Mouse (Mus musculus) CH12.LX (cell line): ENCODE measurements at regions not wholly inside any gene's neighbourhood (a gene's known extent, or its start where the extent isn't known, plus 50 kb on each side); places are given as distances from the start of the nearest gene placed in this dataset.
A peak's percentile ranks its signal among the peaks of the same experiment; 100 is the strongest.

Experiments
- DNase-seq: peaks from one replicate; pipeline ENCODE4 v3.0.0-alpha.2; 2013; ENCODE audit errors: extremely low read depth
- H3K27ac ChIP-seq: 2 replicates; pipeline ENCODE4 v1.5.1; 2012; ENCODE audit warnings: low read depth, mild to moderate bottlenecking, control low read depth, moderate library complexity; ENCODE audit not compliant: insufficient read depth
- H3K27me3 ChIP-seq: replicated peaks from 2 replicates; pipeline ENCODE3; 2012; ENCODE audit warnings: inconsistent platforms
- H3K36me3 ChIP-seq, 2 experiments: replicated peaks in 1 of 2; 2 replicates each; pipeline versions ENCODE3 to v1.6.1; 2012; ENCODE audit warnings: inconsistent platforms in 1 of 2, low read length in 1 of 2, mild to moderate bottlenecking in 1 of 2, mixed read lengths in 1 of 2, moderate library complexity in 1 of 2; ENCODE audit not compliant: control insufficient read depth in 1 of 2, insufficient read depth in 1 of 2
- H3K4me1 ChIP-seq, 2 experiments: 2 replicates each; pipeline ENCODE4 v1.6.1; 2012; ENCODE audit warnings: inconsistent platforms in 1 of 2, moderate library complexity in 1 of 2; ENCODE audit not compliant: insufficient read depth in 2 of 2, control insufficient read depth in 1 of 2
- H3K4me2 ChIP-seq: 2 replicates; pipeline ENCODE4 v1.6.1; 2012; ENCODE audit warnings: low read depth, mild to moderate bottlenecking, control low read depth; ENCODE audit not compliant: poor library complexity, insufficient read depth, severe bottlenecking
- H3K4me3 ChIP-seq, 3 experiments: fragments of 150-350 bp in 1 of 3; sonication (generic) in 1 of 3; replicated peaks in 1 of 3; 2 replicates each; pipeline versions ENCODE3 to v1.5.1; 2011 to 2012; ENCODE audit warnings: low read depth in 2 of 3, low read length in 2 of 3, mild to moderate bottlenecking in 2 of 3, moderate library complexity in 2 of 3, control low read depth in 1 of 3, improper control_type of control experiment in 1 of 3, inconsistent platforms in 1 of 3, mixed read lengths in 1 of 3; ENCODE audit not compliant: poor library complexity in 1 of 3
- H3K79me2 ChIP-seq: replicated peaks from 2 replicates; pipeline ENCODE4 v1.6.1; 2012; ENCODE audit warnings: mild to moderate bottlenecking, moderate library complexity; ENCODE audit not compliant: control insufficient read depth, poor library complexity, insufficient read depth, severe bottlenecking; ENCODE audit errors: extremely low read depth
- H3K9ac ChIP-seq: 2 replicates; pipeline ENCODE4 v1.6.1; 2012; ENCODE audit warnings: low read depth, mild to moderate bottlenecking, control low read depth, moderate library complexity; ENCODE audit not compliant: insufficient read depth
- H3K9me3 ChIP-seq: replicated peaks from 2 replicates; pipeline ENCODE3; 2012; ENCODE audit warnings: low read length, inconsistent platforms, mixed read lengths
- BHLHE40 ChIP-seq: IDR thresholded peaks from 2 replicates; pipeline ENCODE4 v1.6.1; 2011; ENCODE audit warnings: mild to moderate bottlenecking, low read depth, low read length, improper control_type of control experiment
- CTCF ChIP-seq, 2 experiments: IDR thresholded peaks in 1 of 2; conservative IDR thresholded peaks in 1 of 2; 2 replicates each; pipeline ENCODE4 v1.5.1; 2011 to 2012; ENCODE audit warnings: low read depth in 2 of 2, low read length in 2 of 2, improper control_type of control experiment in 1 of 2, inconsistent platforms in 1 of 2, mild to moderate bottlenecking in 1 of 2, moderate library complexity in 1 of 2
- E2F4 ChIP-seq: IDR thresholded peaks from 2 replicates; pipeline ENCODE4 v1.6.1; 2011; ENCODE audit warnings: low read depth, low read length, improper control_type of control experiment; ENCODE audit not compliant: insufficient replicate concordance
- EP300 ChIP-seq: IDR thresholded peaks from 2 replicates; pipeline ENCODE4 v1.6.1; 2011; ENCODE audit warnings: low read length, improper control_type of control experiment
- GABPA ChIP-seq: IDR thresholded peaks from 2 replicates; pipeline ENCODE4 v1.6.1; 2012; ENCODE audit warnings: low read depth, low read length, improper control_type of control experiment, inconsistent platforms; ENCODE audit not compliant: insufficient replicate concordance
- IRF4 ChIP-seq: IDR thresholded peaks from 2 replicates; pipeline ENCODE4 v1.6.1; 2014; ENCODE audit warnings: low read depth, mild to moderate bottlenecking, inconsistent platforms, low read length, improper control_type of control experiment
- JUN ChIP-seq: IDR thresholded peaks from 2 replicates; pipeline ENCODE4 v1.6.1; 2011; ENCODE audit warnings: low read depth, mild to moderate bottlenecking, low read length, improper control_type of control experiment, moderate library complexity; ENCODE audit not compliant: insufficient read depth
- JUND ChIP-seq: conservative IDR thresholded peaks from 2 replicates; pipeline ENCODE4 v1.6.1; 2011; ENCODE audit warnings: low read depth, low read length, improper control_type of control experiment
- MAFK ChIP-seq: IDR thresholded peaks from 2 replicates; pipeline ENCODE4 v1.6.1; 2011; ENCODE audit warnings: low read length, improper control_type of control experiment; ENCODE audit not compliant: insufficient replicate concordance
- MAX ChIP-seq: IDR thresholded peaks from 2 replicates; pipeline ENCODE4 v1.6.1; 2011; ENCODE audit warnings: low read length, improper control_type of control experiment
- MAZ ChIP-seq: IDR thresholded peaks from 2 replicates; pipeline ENCODE4 v1.6.1; 2012; ENCODE audit warnings: low read depth, mild to moderate bottlenecking, inconsistent platforms, low read length, improper control_type of control experiment, moderate library complexity
- MEF2A ChIP-seq: IDR thresholded peaks from 2 replicates; pipeline ENCODE4 v1.6.1; 2014; ENCODE audit warnings: low read depth, mild to moderate bottlenecking, inconsistent platforms, low read length, improper control_type of control experiment, borderline replicate concordance
- MYC ChIP-seq: IDR thresholded peaks from 2 replicates; pipeline ENCODE4 v1.6.1; 2011; ENCODE audit warnings: low read depth, mild to moderate bottlenecking, improper control_type of control experiment, low read length
- NRF1 ChIP-seq: IDR thresholded peaks from 2 replicates; pipeline ENCODE4 v1.6.1; 2014; ENCODE audit warnings: low read depth, mild to moderate bottlenecking, inconsistent platforms, low read length, improper control_type of control experiment, moderate library complexity
- POLR2A ChIP-seq: IDR thresholded peaks from 2 replicates; pipeline ENCODE4 v1.6.1; 2011; ENCODE audit warnings: low read depth, mild to moderate bottlenecking, improper control_type of control experiment, low read length
- RAD21 ChIP-seq: IDR thresholded peaks from 2 replicates; pipeline ENCODE4 v1.6.1; 2011; ENCODE audit warnings: low read depth, mild to moderate bottlenecking, low read length, improper control_type of control experiment, moderate library complexity
- RCOR1 ChIP-seq: conservative IDR thresholded peaks from 2 replicates; pipeline ENCODE4 v1.6.1; 2012; ENCODE audit warnings: low read depth, mild to moderate bottlenecking, inconsistent platforms, low read length, improper control_type of control experiment
- TCF12 ChIP-seq: IDR thresholded peaks from 2 replicates; pipeline ENCODE4 v1.6.1; 2014; ENCODE audit warnings: low read depth, mild to moderate bottlenecking, inconsistent platforms, low read length, improper control_type of control experiment
- USF1 ChIP-seq: IDR thresholded peaks from 2 replicates; pipeline ENCODE4 v1.6.1; 2014; ENCODE audit warnings: low read depth, mild to moderate bottlenecking, inconsistent platforms, low read length, improper control_type of control experiment
- USF2 ChIP-seq: conservative IDR thresholded peaks from 2 replicates; pipeline ENCODE4 v1.6.1; 2011; ENCODE audit warnings: low read depth, low read length, improper control_type of control experiment
- ZC3H11A ChIP-seq: IDR thresholded peaks from 2 replicates; pipeline ENCODE4 v1.6.1; 2012; ENCODE audit warnings: low read depth, mild to moderate bottlenecking, inconsistent platforms, low read length, improper control_type of control experiment
- ZKSCAN1 ChIP-seq: IDR thresholded peaks from 2 replicates; pipeline ENCODE4 v1.6.1; 2012; ENCODE audit warnings: low read depth, inconsistent platforms, low read length, improper control_type of control experiment, borderline replicate concordance
- ZNF384 ChIP-seq: IDR thresholded peaks from 2 replicates; pipeline ENCODE4 v1.6.1; 2012; ENCODE audit warnings: low read depth, low read length, improper control_type of control experiment, inconsistent platforms
- dilution Hi-C: fragments of 300-500 bp; cut with MboI; formaldehyde crosslinking; loops from 2 replicates; pipeline ENCODE4 v1.14.3; 2020; ENCODE audit warnings: low sequenced_read_pairs; ENCODE audit not compliant: extremely low pct_unique_long_range_greater_than_20kb, extremely low pct_ligation_motif_present
- in situ Hi-C: fragments of 300-500 bp; cut with MboI; formaldehyde crosslinking; loops from 3 replicates; pipeline ENCODE4 v1.14.3; 2019; ENCODE audit warnings: low sequenced_read_pairs, low pct_ligation_motif_present, low pct_unique_long_range_greater_than_20kb, mixed read lengths

- H3K4me1 ChIP-seq, result 0 out of 4 replicates have a peak, but pooled peaks cover 0 to 3% of the 10 kb centered on the region in 2 experiments
- TF ChIP-seq MEF2A, result no peak
- no peak for TF ChIP-seq POLR2A
- TF ChIP-seq NRF1, result no peak
- TF ChIP-seq E2F4, result no peak
- no peak for TF ChIP-seq JUN
- TF ChIP-seq BHLHE40, result no peak
- no peak for TF ChIP-seq MYC
- no peak overlapping the region for H3K4me2 ChIP-seq
These were observed 221.1 kb upstream of the Fam98a start for GRCm38 (mm10) chr17:75772861-75773260.

GRCm38 (mm10) chr17:75768654-75769053, 216.9 kb upstream of the Fam98a start:
- dilution Hi-C loops, result no loop called here
- Histone ChIP-seq H3K4me3 (no peak overlapping the region), H3K4me2 (no peak overlapping the region), H3K9me3 (peaks cover 6% of the 10 kb centered on the region), H3K27ac (no peak overlapping the region), H3K36me3 (no peaks in the 10 kb centered on the region), H3K27me3 (no peaks in the 10 kb centered on the region), H3K4me1 (no peaks in the 10 kb centered on the region), H3K79me2 (no peaks in the 10 kb centered on the region), H3K9ac (no peak overlapping the region)
- DNase-seq, result no peak
- in situ Hi-C loops, result no loop called here
- no peak for TF ChIP-seq ZC3H11A
- TF ChIP-seq E2F4, result no peak
- no peak for TF ChIP-seq MAZ
- TF ChIP-seq USF2, result no peak
- peak; percentile 19 to 44; a peak in 3 of 4 replicates for TF ChIP-seq CTCF (conservative IDR thresholded peaks at IDR 0.05 in 1 of 2, IDR thresholded peaks at IDR 0.05 in 1 of 2; ENCODE audit: low read depth in 2 of 2, low read length in 2 of 2)

More at GRCm38 (mm10) chr17:75772861-75773260, 221.1 kb upstream of the Fam98a start:
- no peaks in the 10 kb centered on the region for H3K27me3 ChIP-seq
- no peak overlapping the region for H3K9ac ChIP-seq
- H3K9me3 ChIP-seq, result peaks cover 6% of the 10 kb centered on the region
- no peaks in the 10 kb centered on the region for H3K79me2 ChIP-seq
- no peak overlapping the region for H3K4me3 ChIP-seq
- no peak for DNase-seq
- dilution Hi-C loops, result no loop called here
- H3K36me3 ChIP-seq, result no peaks in the 10 kb centered on the region
- no peak overlapping the region for H3K27ac ChIP-seq
- in situ Hi-C loops, result no loop called here

DNA sequence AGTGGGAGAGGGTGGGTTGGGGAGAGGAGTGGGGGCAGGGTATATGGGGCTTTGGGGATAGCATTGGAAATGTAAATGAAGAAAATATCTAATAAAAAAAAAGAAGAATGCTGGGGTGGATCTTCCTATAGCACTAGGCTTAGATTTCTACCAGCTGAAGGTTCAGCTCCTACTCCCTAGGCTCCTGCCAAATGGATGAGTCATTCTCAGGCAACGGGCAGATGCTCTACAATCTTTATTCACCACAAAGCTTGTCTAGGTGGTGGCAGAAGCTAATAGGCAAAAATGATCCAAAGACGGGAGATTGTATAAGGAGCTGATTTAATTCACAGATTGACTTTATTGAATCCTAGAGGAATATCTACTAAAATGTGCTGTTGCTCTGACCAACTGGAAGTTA, 211.6 kb upstream of the Fam98a start:
- Histone ChIP-seq H3K4me3 (no peak overlapping the region), H3K79me2 (no peaks in the 10 kb centered on the region), H3K27ac (no peak overlapping the region), H3K4me2 (no peak overlapping the region), H3K9ac (no peak overlapping the region), H3K9me3 (peaks cover under 1% of the 10 kb centered on the region), H3K4me1 (no peaks in the 10 kb centered on the region), H3K27me3 (no peaks in the 10 kb centered on the region), H3K36me3 (no peaks in the 10 kb centered on the region)
- TF ChIP-seq MAX (no peak), RCOR1 (no peak), ZNF384 (no peak), USF1 (no peak), RAD21 (no peak), BHLHE40 (no peak), MAZ (no peak), JUND (no peak), TCF12 (no peak), ZKSCAN1 (no peak), GABPA (no peak), MAFK (no peak), USF2 (no peak), CTCF (conservative IDR thresholded peaks at IDR 0.05 in 1 of 2, IDR thresholded peaks at IDR 0.05 in 1 of 2; ENCODE audit: low read depth in 2 of 2, low read length in 2 of 2) (no peak), MEF2A (no peak), EP300 (no peak), NRF1 (no peak), IRF4 (no peak)
- DNase-seq, result no peak
- dilution Hi-C loops, result no loop called here
- in situ Hi-C loops, result no loop called here
